Mouse (Mus musculus): Measurements from ENCODE around the gene Padi3. TPM values are rescaled to one million over a fixed set of nuclear protein-coding genes. Genes with fewer than 3 reads are reported as not detected.
A peak's percentile ranks its signal among the peaks of the same experiment; 100 is the strongest.

Gene Padi3
- total RNA-seq, 2 experiments from 2014 or later, result not detected

GRCm38 (mm10) chr4:140787414-140787813, 23.0 kb downstream of the Padi3 start:
- no peak for DNase-seq (ENCODE audit: low spot score in 2 of 2)
- intact Hi-C loops (cut with DNase I), result loop anchor here (5.0 kb wide), 1 partner anchor 170 kb away; no protein-coding TSS in a partner anchor

GRCm38 (mm10) chr4:140785217-140785616, 25.2 kb downstream of the Padi3 start:
- no peak for DNase-seq (ENCODE audit: low spot score in 2 of 2)
- intact Hi-C loops (cut with DNase I), result loop anchor here (5.0 kb wide), 1 partner anchor 172 kb away; no protein-coding TSS in a partner anchor

GRCm38 (mm10) chr4:140784292-140784945, 26.0 kb downstream of the Padi3 start:
- DNase-seq (ENCODE audit: low spot score in 2 of 2), result no peak
- intact Hi-C loops (cut with DNase I), result no loop called here

DNA sequence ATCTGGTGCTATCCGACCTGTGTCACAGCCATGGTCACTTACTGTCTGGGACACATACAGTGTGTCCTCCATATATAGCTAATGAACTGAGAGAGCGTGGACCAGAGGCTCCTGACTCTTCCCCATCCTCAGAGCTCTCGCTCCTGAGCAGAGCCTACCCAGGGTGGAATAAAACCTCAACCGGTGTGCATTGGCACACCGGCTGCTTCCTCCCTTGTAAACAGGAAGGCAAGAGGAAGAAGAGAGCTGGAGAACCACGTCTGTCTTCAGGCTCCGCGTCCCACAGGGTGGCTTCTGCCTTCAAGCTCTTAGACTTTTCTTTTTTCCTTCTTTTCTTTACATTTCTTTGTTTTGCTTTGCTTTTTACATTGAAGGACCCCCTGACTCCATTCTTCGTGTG, 27.6 kb downstream of the Padi3 start:
- DNase-seq (ENCODE audit: low spot score in 2 of 2), result no peak
- intact Hi-C loops (cut with DNase I), result no loop called here

GRCm38 (mm10) chr4:140780507-140780906, 29.9 kb downstream of the Padi3 start:
- no peak for DNase-seq (ENCODE audit: low spot score in 2 of 2)
- intact Hi-C loops (cut with DNase I), result no loop called here

DNA sequence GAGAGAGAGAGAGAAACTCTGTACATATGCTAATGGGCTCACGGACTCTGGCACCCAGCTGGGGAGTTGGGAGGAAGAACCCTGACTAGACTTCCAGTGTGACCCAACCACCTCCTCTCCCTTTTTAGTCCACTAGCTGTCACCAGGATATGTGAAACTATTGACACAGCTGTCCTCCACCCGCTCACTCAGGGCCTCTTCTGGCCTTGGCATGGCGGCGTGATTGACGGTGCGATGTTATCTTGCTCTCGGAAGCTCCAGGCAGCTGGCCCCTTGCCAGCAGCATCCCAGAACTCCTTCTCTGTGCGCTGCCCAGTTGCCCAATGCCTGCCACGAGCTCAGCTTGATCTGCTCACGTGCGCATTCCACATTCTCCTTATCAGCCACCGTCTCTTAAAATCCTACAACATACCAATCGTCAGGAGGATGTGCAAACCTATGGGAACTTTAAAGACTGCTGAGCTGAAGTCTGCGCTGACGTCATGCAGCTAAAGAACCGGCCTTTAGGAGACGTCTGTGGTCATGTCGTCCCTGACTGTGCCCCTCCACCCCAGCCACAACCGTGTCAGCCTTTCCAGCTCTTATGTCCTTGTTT, 30.5 kb downstream of the Padi3 start:
- no peak for DNase-seq (ENCODE audit: low spot score in 2 of 2)
- intact Hi-C loops (cut with DNase I), result no loop called here

DNA sequence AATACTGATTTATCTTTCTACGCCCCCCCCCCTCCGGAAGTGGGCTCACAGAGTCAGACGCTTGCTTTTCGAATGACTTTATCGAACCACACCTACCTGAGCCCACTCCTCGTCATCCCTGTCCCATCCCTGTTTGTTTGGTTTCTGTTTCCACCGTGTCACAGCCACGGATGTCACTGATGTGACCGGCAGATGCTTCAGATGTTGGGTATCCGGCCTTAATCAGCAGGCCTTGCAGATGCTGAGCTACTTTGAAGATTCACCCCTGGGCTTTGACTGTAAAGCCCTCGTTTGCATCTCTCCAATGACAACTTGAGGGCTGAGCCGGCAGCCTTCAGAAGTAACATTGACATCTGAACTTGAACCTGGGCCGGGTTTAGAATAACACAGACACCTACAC, 33.8 kb downstream of the Padi3 start:
- intact Hi-C loops (cut with DNase I), result no loop called here
- DNase-seq (ENCODE audit: low spot score in 2 of 2), result no peak

DNA sequence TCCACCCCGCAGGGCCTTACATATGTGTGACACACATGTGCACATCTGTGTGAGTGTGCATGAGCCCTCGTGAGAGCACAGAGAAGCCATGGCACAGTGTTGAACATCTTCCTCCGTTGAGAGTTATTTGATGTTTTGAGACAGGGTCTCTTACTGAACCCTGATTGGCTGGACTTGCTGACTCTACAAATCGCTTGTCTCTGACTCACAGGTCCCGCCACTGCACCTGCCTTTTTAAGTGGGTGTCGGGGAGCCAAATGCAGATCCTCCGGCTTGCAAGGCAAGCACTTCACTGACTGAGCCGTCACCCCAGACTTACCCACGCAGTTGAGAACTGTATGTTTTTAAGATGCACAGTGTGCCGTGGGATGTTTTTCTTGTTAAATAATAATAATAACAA, 34.6 kb downstream of the Padi3 start:
- intact Hi-C loops (cut with DNase I), result no loop called here
- no peak for DNase-seq (ENCODE audit: low spot score in 2 of 2)

DNA sequence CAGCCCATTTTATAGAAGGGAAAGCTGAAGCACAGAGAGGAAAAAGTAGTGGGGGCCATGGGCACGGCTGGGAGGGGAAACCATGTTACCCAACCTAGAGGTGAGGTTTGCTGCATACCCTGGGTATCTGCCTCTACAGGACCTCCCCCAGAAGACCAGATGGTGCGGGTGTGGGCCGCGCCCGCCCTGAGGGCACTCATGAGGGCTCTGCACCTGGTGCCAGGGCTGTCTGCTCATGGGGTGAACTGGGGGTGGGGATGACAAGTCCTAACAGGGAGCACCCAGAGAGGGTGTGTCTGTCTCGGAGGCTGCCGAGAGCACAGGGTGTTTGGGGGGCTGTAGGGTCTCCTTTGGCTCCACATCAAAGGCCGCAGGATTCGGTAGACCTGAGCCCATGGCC, 35.6 kb downstream of the Padi3 start:
- DNase-seq (ENCODE audit: low spot score in 2 of 2), result no peak
- intact Hi-C loops (cut with DNase I), result no loop called here

GRCm38 (mm10) chr4:140774025-140774800, 36.2 kb downstream of the Padi3 start, which contains the start of gene Padi4:
TSS of gene Padi4 (minus strand) at chr4:140774236.
- intact Hi-C loops (cut with DNase I), result no loop called here
- DNase-seq (ENCODE audit: low spot score in 2 of 2), result no peak

GRCm38 (mm10) chr4:140771091-140771490, 39.4 kb downstream of the Padi3 start:
- intact Hi-C loops (cut with DNase I), result no loop called here
- DNase-seq (ENCODE audit: low spot score in 2 of 2), result no peak

DNA sequence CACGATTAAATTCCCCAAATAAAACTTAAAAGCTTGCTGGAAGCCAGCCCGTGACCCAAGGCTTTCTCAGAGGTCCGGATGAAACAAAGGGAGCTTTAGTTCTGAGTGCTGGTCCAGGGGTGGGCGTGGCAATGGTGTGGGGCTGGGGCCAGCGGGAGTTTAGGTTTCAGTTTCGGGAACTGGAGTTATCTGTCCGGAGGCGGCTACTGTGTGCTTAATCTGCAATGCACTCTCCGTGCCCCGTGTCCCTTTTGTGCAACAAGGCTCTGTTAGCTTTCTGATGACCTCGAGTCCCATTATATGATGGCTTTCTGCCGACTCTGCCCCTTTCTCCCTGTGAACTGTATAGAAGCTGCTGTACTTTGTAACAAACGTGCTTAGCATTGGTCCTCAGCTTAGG, 40.0 kb downstream of the Padi3 start:
- intact Hi-C loops (cut with DNase I), result no loop called here
- no peak for DNase-seq (ENCODE audit: low spot score in 2 of 2)

- DNase-seq (ENCODE audit: low spot score in 2 of 2), result no peak
- intact Hi-C loops (cut with DNase I), result no loop called here
Observed at GRCm38 (mm10) chr4:140768973-140769372, 41.5 kb downstream of the Padi3 start.

DNA sequence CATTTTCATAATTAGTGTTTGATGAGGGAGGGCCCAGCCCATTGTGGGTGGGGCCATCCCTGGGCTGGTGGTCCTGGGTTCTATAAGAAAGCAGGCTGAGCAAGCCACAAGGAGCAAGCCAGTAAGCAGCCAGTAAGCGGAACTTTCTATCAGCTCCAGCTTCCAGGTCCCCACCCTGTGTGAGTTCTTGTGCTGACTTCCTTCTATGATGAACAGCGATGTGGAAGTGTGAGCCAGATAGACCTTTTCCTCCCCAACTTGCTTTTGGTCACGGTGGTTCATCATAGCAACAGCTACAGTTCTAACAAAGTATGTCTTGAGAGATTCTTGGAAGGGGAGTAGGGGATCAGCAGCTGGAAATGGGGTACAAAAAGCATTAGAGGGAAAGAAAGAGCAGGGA, 44.5 kb downstream of the Padi3 start:
- DNase-seq (ENCODE audit: low spot score in 2 of 2), result no peak
- intact Hi-C loops (cut with DNase I), result no loop called here

- intact Hi-C loops (cut with DNase I), result no loop called here
- no peak for DNase-seq (ENCODE audit: low spot score in 2 of 2)
Observed at GRCm38 (mm10) chr4:140763158-140763557, 47.3 kb downstream of the Padi3 start.

- intact Hi-C loops (cut with DNase I), result no loop called here
- no peak for DNase-seq (ENCODE audit: low spot score in 2 of 2)
Observed at GRCm38 (mm10) chr4:140761601-140762000, 48.8 kb downstream of the Padi3 start.

GRCm38 (mm10) chr4:140755811-140756210, 54.6 kb downstream of the Padi3 start:
- intact Hi-C loops (cut with DNase I), result no loop called here
- DNase-seq (ENCODE audit: low spot score in 2 of 2), result no peak

- DNase-seq (ENCODE audit: low spot score in 2 of 2), result no peak
- intact Hi-C loops (cut with DNase I), result no loop called here
Observed at GRCm38 (mm10) chr4:140753366-140753765, 57.1 kb downstream of the Padi3 start.

GRCm38 (mm10) chr4:140750328-140750727, 60.1 kb downstream of the Padi3 start:
- no peak for DNase-seq (ENCODE audit: low spot score in 2 of 2)
- intact Hi-C loops (cut with DNase I), result no loop called here

DNA sequence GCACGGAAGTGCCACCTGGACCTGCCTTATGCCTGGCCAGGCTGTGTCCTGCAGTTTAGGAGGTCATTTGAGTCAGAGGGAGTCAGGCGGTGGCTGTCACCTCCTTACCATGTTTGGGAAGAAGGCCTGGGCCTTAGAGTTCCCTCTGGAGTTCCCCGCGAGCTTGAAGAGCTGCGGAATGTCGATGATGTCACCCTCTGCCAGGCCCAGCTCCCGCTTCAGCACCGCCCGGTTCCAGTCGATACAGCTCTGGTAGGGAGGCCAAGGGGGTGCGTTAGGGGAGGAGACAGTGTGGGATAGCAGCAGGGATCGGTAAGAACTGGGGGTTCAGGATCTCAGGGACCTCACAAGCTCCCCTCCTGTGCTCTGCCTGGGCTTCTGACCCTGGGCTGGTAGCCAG, 62.5 kb downstream of the Padi3 start:
- DNase-seq (ENCODE audit: low spot score in 2 of 2), result no peak
- intact Hi-C loops (cut with DNase I), result no loop called here

DNA sequence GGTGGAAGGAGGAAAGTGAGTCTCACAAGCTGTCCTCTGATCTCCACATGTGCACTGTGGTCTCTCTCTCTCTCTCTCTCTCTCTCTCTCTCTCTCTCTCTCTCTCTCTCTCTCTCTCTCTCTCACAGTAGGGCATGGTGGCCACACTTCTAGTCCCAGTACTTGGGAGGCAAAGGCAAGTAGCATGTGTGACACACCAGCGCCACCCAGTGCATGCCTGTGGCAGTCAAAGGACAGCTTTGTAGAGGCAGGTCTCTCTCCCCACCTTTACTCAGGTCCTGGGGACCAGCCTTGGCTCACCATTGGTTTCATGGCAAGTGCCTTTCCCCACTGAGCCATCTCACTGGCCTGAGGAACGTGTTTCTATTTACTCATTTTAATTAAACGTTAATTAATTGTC, 65.8 kb downstream of the Padi3 start:
- intact Hi-C loops (cut with DNase I), result loop anchor here (2.0 kb wide), 1 partner anchor 20 kb away; no protein-coding TSS in a partner anchor

More for the DNA sequence above, 65.8 kb downstream of the Padi3 start:
- peak; percentile 43 to 53 for DNase-seq (ENCODE audit: low spot score in 2 of 2)
